Mouse (Mus musculus) colon, adult 2 months (tissue): ENCODE results near the gene Pfkfb1. TPM values are rescaled to one million over a fixed set of nuclear protein-coding genes. Genes with fewer than 3 reads are reported as not detected.

Experiments
- polyA plus RNA-seq: library from polyadenylated mRNA; depleted of rRNA; stranded (reverse); fragments of >200 nt; gene quantifications from 2 replicates; pipeline ENCODE4 v1.2.3, GENCODE M21; 2012; rRNA removed

The Pfkfb1 gene
- 1.5 and 1.6 TPM in 2 replicates for polyA plus RNA-seq

GRCm38 (mm10) chrX:150588023-150588764, at the start of gene Pfkfb1:
Gene Pfkfb1 (plus strand): TSS chrX:150588229.

DNA sequence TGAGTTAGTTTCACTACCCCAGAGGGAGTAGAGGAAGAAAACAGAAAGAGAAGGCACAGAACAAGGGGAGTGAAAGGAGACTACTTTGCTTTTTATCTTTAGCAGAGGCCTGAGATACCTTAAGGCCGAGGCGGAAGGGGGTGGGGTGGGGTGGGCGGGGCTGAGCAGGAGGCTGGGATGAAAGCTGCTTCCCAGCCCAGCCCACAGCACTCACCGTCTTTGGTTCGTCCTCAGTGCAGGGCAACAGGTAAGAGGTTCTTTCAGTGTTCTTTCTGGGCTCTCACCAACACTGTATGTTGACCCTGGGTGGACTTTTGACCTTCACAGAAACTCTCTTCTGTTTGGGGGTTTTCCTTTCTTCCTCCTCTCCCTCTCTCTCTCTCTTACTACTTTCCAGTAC, 40.8 kb upstream of the Pfkfb1 start, which contains the start of gene Alas2:
Alas2 (plus strand) TSS at position 137 of the 400 bp plus-strand sequence.

DNA sequence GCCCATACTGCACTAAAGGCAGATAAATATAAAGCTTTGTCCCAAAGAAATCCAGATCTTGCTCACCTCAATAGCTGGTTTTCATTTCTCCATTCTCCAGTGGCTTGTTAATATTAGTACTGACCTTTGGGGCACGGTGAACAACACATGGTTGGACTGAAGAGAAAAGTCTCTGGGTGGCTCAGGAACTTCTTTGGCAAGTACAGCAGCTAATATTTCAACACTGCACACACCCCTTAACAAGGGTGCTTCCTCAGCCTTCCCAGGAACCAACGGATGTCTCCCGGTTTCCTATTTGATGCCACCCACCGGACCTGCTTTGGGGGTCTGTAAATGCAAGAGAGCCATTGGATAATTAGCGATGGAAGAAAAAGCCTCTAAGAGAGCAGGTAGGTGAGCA, 1.7 kb downstream of the Pfkfb1 start, which contains the start of gene Apex2:
Apex2 (minus strand) TSS at position 173 of the 400 bp plus-strand sequence.

GRCm38 (mm10) chrX:150656908-150657796, 69.1 kb downstream of the Pfkfb1 start, which contains the start of gene Tro:
Gene Tro (minus strand): TSS chrX:150657583.

Other genes with a start within 250 kb of the Pfkfb1 start
- 1.1 and 1.5 TPM in 2 replicates for gene Tmem29, start 129.1 kb upstream of the Pfkfb1 start, polyA plus RNA-seq
- 1.4 and 6.2 TPM in 2 replicates for gene Alas2, start 40.9 kb upstream of the Pfkfb1 start, polyA plus RNA-seq
- gene Apex2, start 1.6 kb downstream of the Pfkfb1 start, polyA plus RNA-seq: 5.7 and 6.4 TPM in 2 replicates
- gene Tro, start 69.4 kb downstream of the Pfkfb1 start, polyA plus RNA-seq: 1.3 and 1.4 TPM in 2 replicates
- gene Maged2, start 226.1 kb downstream of the Pfkfb1 start, polyA plus RNA-seq: 17.3 and 20.4 TPM in 2 replicates